Mouse (Mus musculus) limb, embryonic 14.5 days (tissue): ENCODE data around the gene Postn. TPM values are rescaled to one million over a fixed set of nuclear protein-coding genes. Genes with fewer than 3 reads are reported as not detected.

Source experiments
- ATAC-seq: fragments of 200-750 bp; cut with Nextera tagmentation; 2 replicates; pipeline ENCODE4 v1.8.0; 2017; ENCODE audit warnings: low read depth, moderate number of reproducible peaks, moderate TSS enrichment; ENCODE audit not compliant: low FRiP score
- DNase-seq: peaks from one replicate; pipeline ENCODE4 v3.0.0-alpha.2; 2015; ENCODE audit warnings: low spot score
- H3K27ac ChIP-seq: fragments of 300-500 bp; sonication (generic); replicated peaks from 2 replicates; pipeline ENCODE4 v1.5.1; 2014; ENCODE audit warnings: low read depth, mild to moderate bottlenecking, low read length, moderate library complexity, mixed read lengths
- H3K27me3 ChIP-seq: fragments of 300-500 bp; sonication (generic); 2 replicates; pipeline ENCODE4 v1.6.1; 2014; ENCODE audit warnings: low read length, mixed read lengths; ENCODE audit not compliant: control insufficient read depth, insufficient read depth
- H3K36me3 ChIP-seq: fragments of 300-500 bp; sonication (generic); 2 replicates; pipeline ENCODE4 v1.6.1; 2014; ENCODE audit warnings: mild to moderate bottlenecking, low read length, moderate library complexity, mixed read lengths; ENCODE audit not compliant: control insufficient read depth, insufficient read depth
- H3K4me1 ChIP-seq: fragments of 300-500 bp; sonication (generic); 2 replicates; pipeline ENCODE4 v1.6.1; 2014; ENCODE audit warnings: antibody characterized with exemption, low read length, mixed read lengths; ENCODE audit not compliant: control insufficient read depth, insufficient read depth
- H3K4me2 ChIP-seq: fragments of 300-500 bp; sonication (generic); replicated peaks from 2 replicates; pipeline ENCODE4 v1.6.1; 2014; ENCODE audit warnings: low read depth, mild to moderate bottlenecking, low read length, moderate library complexity; ENCODE audit not compliant: severe bottlenecking
- H3K4me3 ChIP-seq: fragments of 300-500 bp; sonication (generic); replicated peaks from 2 replicates; pipeline ENCODE4 v1.5.1; 2014; ENCODE audit warnings: low read length
- H3K9ac ChIP-seq: fragments of 300-500 bp; sonication (generic); 2 replicates; pipeline ENCODE4 v1.6.1; 2014; ENCODE audit warnings: mild to moderate bottlenecking, low read depth, low read length, moderate library complexity; ENCODE audit not compliant: severe bottlenecking
- H3K9me3 ChIP-seq: fragments of 300-500 bp; sonication (generic); 2 replicates; pipeline ENCODE4 v1.6.1; 2016; ENCODE audit warnings: low read length; ENCODE audit not compliant: control insufficient read depth
- POLR2A ChIP-seq: fragments of 200-500 bp; IDR thresholded peaks from 2 replicates; pipeline ENCODE4 v1.8.0; 2012; ENCODE audit warnings: inconsistent platforms, mild to moderate bottlenecking, moderate library complexity, borderline replicate concordance; ENCODE audit not compliant: insufficient read depth, insufficient read length; ENCODE audit errors: extremely low read depth
- WGBS: fragments of 180-500 bp; shearing (Covaris S2); extraction: QIAGEN DNeasy Blood & Tissue Kit; methylation state at CpG from one replicate; pipeline ENCODE4 v1.1.7; 2014; 5-methylcytosine and 5-hydroxymethylcytosine counted together
- polyA plus RNA-seq, 2 experiments: library from polyadenylated mRNA; depleted of rRNA in 1 of 2; stranded (reverse) in 1 of 2; unstranded in 1 of 2; fragments of >200 nt; fragmentation: Nextera tagmentation in 1 of 2; extraction: Ambion mirVana in 1 of 2; gene quantifications; 2 replicates each; pipeline versions ENCODE4 v1.2.1 to v1.2.3; 2012 to 2014

The Postn gene
- polyA plus RNA-seq, 2 experiments: 553 to 693 TPM

DNA sequence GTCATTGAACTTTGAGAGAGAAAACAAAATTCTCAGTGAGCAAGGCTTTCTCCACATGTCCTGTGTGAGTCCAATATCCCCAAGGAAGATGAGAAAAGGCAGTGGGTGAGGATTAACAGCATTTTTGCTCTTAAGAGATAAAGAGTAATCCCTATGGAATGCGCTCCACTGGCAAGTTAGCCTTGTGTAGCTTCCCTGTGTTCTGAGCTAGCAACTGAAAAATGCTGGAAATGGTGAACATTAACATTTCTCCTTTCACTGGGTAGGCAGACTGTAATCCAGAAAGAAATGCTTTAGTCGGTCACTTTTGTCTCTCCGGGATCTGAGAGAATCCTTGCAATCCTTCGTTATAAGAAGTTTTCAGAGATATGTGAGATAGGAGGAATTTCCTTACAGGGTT lies 70.8 kb downstream of the Postn start:
- no peaks in the 10 kb centered on the region for H3K27me3 ChIP-seq
- no peak for TF ChIP-seq POLR2A
- ATAC-seq: no peak
- no peak overlapping the region for H3K4me3 ChIP-seq
- no peak overlapping the region for H3K4me2 ChIP-seq
- H3K27ac ChIP-seq: no peak overlapping the region
- no peaks in the 10 kb centered on the region for H3K9me3 ChIP-seq
- 88% methylated on average over 4 of the region's 4 CpGs for WGBS
- no peak for DNase-seq
- H3K4me1 ChIP-seq: no peaks in the 10 kb centered on the region
- H3K9ac ChIP-seq: no peak overlapping the region
- no peaks in the 10 kb centered on the region for H3K36me3 ChIP-seq

DNA sequence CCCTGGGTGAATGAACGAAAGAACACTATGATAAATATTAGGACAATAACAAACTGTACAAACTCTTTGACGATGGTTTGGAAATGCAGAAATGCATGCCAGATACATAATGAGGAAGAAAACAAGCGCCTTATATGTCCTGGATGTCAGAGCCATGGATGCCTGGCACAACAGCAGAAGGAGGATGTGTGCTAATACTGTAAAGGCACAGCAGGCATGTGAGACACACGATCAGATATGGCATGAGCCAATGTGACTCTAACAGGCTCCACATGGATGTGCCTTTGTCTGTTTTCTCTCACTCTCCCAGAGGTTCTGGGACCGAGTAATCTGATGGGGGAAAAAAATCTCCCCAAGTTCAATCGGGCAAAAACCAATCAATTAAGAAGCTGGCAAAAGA lies 71.3 kb downstream of the Postn start:
- no peak for TF ChIP-seq POLR2A
- ATAC-seq: no peak
- Histone ChIP-seq H3K4me3 (no peak overlapping the region), H3K27ac (no peak overlapping the region), H3K36me3 (no peaks in the 10 kb centered on the region), H3K4me1 (no peaks in the 10 kb centered on the region), H3K4me2 (no peak overlapping the region), H3K9me3 (no peaks in the 10 kb centered on the region), H3K9ac (no peak overlapping the region), H3K27me3 (no peaks in the 10 kb centered on the region)
- DNase-seq: no peak
- WGBS: 66% methylated on average over 6 of the region's 6 CpGs

DNA sequence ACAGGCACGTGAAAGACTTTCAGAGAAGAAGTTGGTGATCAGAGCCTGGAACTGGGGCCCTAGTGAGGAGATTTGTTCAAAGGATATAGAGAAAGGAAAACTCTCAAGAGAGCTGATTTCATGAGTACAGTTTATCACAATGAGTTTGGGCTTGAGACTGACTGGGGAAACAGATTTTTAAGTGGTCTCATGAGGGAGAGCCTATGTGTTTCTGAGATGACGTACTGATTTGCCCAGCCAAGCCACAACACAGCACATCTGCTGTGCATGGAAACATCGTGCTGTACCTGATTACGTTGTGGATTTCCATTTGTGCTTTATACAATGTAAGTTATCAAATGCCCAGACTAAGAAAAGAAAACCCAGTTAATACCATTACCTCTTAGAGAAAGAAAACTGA lies 71.7 kb downstream of the Postn start:
- ATAC-seq (peak; percentile 67; the same call in 1 of the 2 replicates), DNase-seq (peak; percentile 55)
- no peaks in the 10 kb centered on the region for H3K9me3 ChIP-seq
- H3K4me1 ChIP-seq: no peaks in the 10 kb centered on the region
- WGBS: 42% methylated on average over 4 of the region's 4 CpGs
- H3K9ac ChIP-seq: no peak overlapping the region
- H3K27me3 ChIP-seq: no peaks in the 10 kb centered on the region
- TF ChIP-seq POLR2A: no peak
- no peak overlapping the region for H3K4me2 ChIP-seq
- H3K36me3 ChIP-seq: no peaks in the 10 kb centered on the region
- H3K27ac ChIP-seq: no peak overlapping the region; the same call in 1 of the 2 replicates
- no peak overlapping the region for H3K4me3 ChIP-seq

DNA sequence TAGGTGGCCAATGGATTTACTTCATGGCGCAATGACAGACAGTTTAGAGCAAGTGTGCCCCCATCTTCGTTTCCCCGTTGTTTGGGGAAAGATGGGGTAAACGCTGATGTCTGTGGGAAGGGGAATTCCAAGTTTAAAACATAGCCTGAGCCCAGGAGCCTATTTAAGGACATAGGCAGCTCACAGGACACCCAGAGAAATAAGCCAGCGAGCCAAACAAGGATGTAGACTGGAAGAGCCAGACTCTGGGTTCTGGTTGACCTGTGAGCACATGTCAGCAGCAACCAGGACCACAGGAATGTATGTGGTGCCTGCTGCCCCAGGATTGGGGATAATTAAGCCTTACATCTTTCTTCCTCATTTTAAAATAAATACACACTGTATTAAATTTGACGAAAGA lies 73.7 kb downstream of the Postn start:
- no peaks in the 10 kb centered on the region for H3K27me3 ChIP-seq
- H3K9me3 ChIP-seq: no peaks in the 10 kb centered on the region
- H3K4me3 ChIP-seq: no peak overlapping the region
- H3K9ac ChIP-seq: no peak overlapping the region
- no peak overlapping the region for H3K4me2 ChIP-seq
- no peak overlapping the region for H3K27ac ChIP-seq
- no peaks in the 10 kb centered on the region for H3K4me1 ChIP-seq
- H3K36me3 ChIP-seq: no peaks in the 10 kb centered on the region
- TF ChIP-seq POLR2A: no peak
- 87% methylated on average over 6 of the region's 6 CpGs for WGBS
- ATAC-seq (no peak), DNase-seq (no peak)

DNA sequence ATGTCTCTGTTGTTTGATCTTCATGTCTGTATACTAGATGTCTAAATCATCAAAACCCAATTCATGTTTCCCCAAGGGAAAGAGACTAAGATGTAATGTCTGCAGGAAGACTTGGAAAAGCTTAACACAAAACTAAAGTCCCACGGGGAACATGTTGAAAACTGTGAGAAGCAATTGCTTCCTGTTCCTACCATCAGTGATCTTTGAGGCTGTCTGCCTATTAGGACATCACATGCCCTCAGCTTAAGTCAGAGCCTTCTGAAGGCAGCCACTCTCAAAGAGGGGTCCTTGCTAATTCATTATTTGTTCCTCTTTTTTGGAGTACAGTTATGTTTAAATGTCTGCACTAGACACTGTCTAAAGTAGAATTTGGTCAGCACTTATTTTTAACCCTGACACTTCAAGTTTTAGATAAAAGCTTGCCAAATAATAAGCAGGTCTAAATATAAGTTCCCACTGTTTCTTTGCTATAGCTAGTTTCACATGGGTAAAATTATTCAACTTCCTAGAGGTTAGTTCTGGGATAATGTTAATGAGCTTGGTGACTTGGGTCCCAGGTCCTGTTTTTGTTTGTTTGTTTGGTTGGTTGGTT lies 75.6 kb downstream of the Postn start:
- Histone ChIP-seq H3K27ac (no peak overlapping the region), H3K36me3 (no peaks in the 10 kb centered on the region), H3K4me1 (no peaks in the 10 kb centered on the region), H3K4me2 (no peak overlapping the region), H3K4me3 (no peak overlapping the region), H3K9ac (no peak overlapping the region), H3K9me3 (no peaks in the 10 kb centered on the region), H3K27me3 (no peaks in the 10 kb centered on the region)
- DNase-seq: no peak
- TF ChIP-seq POLR2A: no peak
- 62% methylated on average over 1 of the region's 1 CpGs for WGBS
- no peak for ATAC-seq

Other genes starting within 250 kb of the Postn start
- gene Trpc4, start 205.1 kb upstream of the Postn start, polyA plus RNA-seq (2012; rRNA removed): 0.90 and 0.97 TPM in 2 replicates
- gene Trpc4, start 205.1 kb upstream of the Postn start, polyA plus RNA-seq (2014; fragmentation: Nextera tagmentation; extraction: Ambion mirVana): 1.7 and 1.8 TPM in 2 replicates